ENCODE assay signal across 12 mouse cellular contexts in genomic region chr5:144394142-144394541, GRCm38 (mm10). TPM values are rescaled to one million over a fixed set of nuclear protein-coding genes. Genes with fewer than 3 reads are reported as not detected.
"Had no signal": no experiment of that assay in that cellular context is flagged by ENCODE, and none has a peak within 500 bp of the region (broad histone marks: within the 10 kb centered on the region; RNA-seq: fewer than 3 reads in every experiment).

No protein-coding gene starts in this region.

- ATAC-seq: midbrain, embryonic 13.5 days; midbrain, embryonic 15.5 days had no signal

- DNase-seq: lung, adult 18-20 months; lung, embryonic 14.5 days; lung, postnatal 10 days; lung, postnatal 4 days; right cerebral cortex, postnatal 14 days; thymus, adult 2 months; thymus, postnatal 25 days; thymus, postnatal 4 days had no signal

RNA-seq across cellular contexts. Expression of gene Baiap2l1, which starts 36.2 kb away (rescaled TPM):
- total RNA-seq: monocyte, adult 5-6 weeks; neutrophil, adult 5-6 weeks had no signal
